Mouse (Mus musculus) CH12F3 (cell line): ENCODE measurements around the gene Dpp9.

Experiments
- in situ Hi-C: fragments of 300-500 bp; cut with MboI; formaldehyde crosslinking; loops from 2 replicates; pipeline ENCODE4 v1.14.3; 2020; ENCODE audit warnings: low sequenced_read_pairs

The Dpp9 gene

GRCm38 (mm10) chr17:56146131-56146530 is 72.6 kb downstream of the Dpp9 start:
- in situ Hi-C loops, result no loop called here

GRCm38 (mm10) chr17:56144546-56144945 is 74.2 kb downstream of the Dpp9 start:
- in situ Hi-C loops, result no loop called here

- in situ Hi-C loops, result no loop called here
Observed at GRCm38 (mm10) chr17:56141702-56142605, 76.8 kb downstream of the Dpp9 start.

- in situ Hi-C loops, result loop anchor here (10.0 kb wide), 1 partner anchor 115 kb away; the partner anchor contains the start of gene Fem1a
Observed at GRCm38 (mm10) chr17:56139858-56140595, 78.7 kb downstream of the Dpp9 start, which contains the start of gene Sema6b. Gene Sema6b, minus strand, starts transcription at chr17:56140343.

- in situ Hi-C loops, result loop anchor here (10.0 kb wide), 1 partner anchor 115 kb away; the partner anchor contains the start of gene Fem1a
Observed at GRCm38 (mm10) chr17:56139355-56139754, 79.3 kb downstream of the Dpp9 start.

GRCm38 (mm10) chr17:56137839-56138613 is 80.7 kb downstream of the Dpp9 start:
- in situ Hi-C loops, result loop anchor here (10.0 kb wide), 1 partner anchor 117 kb away; the partner anchor contains the start of gene Fem1a
